Mouse (Mus musculus) bone marrow, adult 2 months (tissue): Measurements from ENCODE around the gene Osbpl9. TPM values are rescaled to one million over a fixed set of nuclear protein-coding genes. Genes with fewer than 3 reads are reported as not detected.

Source experiments
- H3K27ac ChIP-seq: fragments of 200-500 bp; 2 replicates; pipeline ENCODE4 v1.5.1; 2012; ENCODE audit warnings: low read depth, mild to moderate bottlenecking, control low read depth, inconsistent platforms, low read length; ENCODE audit not compliant: control insufficient read depth, poor library complexity, insufficient read depth
- H3K4me1 ChIP-seq: fragments of 200-500 bp; 2 replicates; pipeline ENCODE4 v1.6.1; 2011; ENCODE audit warnings: low read length; ENCODE audit not compliant: control insufficient read depth, insufficient read depth
- H3K4me3 ChIP-seq: fragments of 200-500 bp; replicated peaks from 2 replicates; pipeline ENCODE3; 2011; ENCODE audit warnings: mild to moderate bottlenecking, low read depth, low read length, control low read depth; ENCODE audit not compliant: control insufficient read depth
- CTCF ChIP-seq: fragments of 200-500 bp; IDR thresholded peaks from 2 replicates; pipeline ENCODE4 v1.5.1; 2011; ENCODE audit warnings: low read length, control low read depth; ENCODE audit not compliant: control insufficient read depth, insufficient read depth
- POLR2A ChIP-seq: fragments of 200-500 bp; IDR thresholded peaks from 2 replicates; pipeline ENCODE4 v1.6.1; 2011; ENCODE audit warnings: low read depth, mild to moderate bottlenecking, control low read depth, low read length, borderline replicate concordance; ENCODE audit not compliant: control insufficient read depth
- WGBS: fragments of 180-500 bp; shearing (Covaris S2); methylation state at CpG from one replicate; pipeline ENCODE4 v1.1.7; 2018; 5-methylcytosine and 5-hydroxymethylcytosine counted together
- polyA plus RNA-seq: library from polyadenylated mRNA; stranded (reverse); fragments of >200 nt; gene quantifications from 2 replicates; pipeline ENCODE4 v1.2.4, GENCODE M21; 2011; ENCODE audit warnings: low replicate concordance; ENCODE audit not compliant: missing spikeins, insufficient read depth, insufficient read length

The Osbpl9 gene
- polyA plus RNA-seq, 1 experiment, result 35.3 TPM

DNA sequence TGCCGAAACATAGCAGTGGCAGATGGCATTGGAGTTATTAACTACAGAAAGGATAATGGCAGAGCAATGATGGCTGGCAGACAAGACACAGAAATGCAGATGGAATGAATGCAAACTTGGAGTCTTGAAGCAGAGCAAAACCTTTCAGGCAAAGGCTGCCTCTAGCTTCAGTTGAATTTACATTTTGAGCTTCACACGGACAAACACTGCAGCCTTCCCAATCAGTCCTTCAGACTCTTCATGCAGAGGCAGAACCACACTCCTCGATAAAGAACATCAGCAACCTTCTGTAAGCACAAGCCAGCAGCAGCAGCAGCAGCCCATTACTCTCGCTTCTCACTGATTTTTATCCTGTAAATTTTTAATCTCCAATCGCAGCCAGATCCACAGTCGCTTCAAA, 46.0 kb downstream of the Osbpl9 start:
- Histone ChIP-seq H3K4me1 (no peaks in the 10 kb centered on the region), H3K4me3 (no peak overlapping the region), H3K27ac (no peak overlapping the region)
- 91% methylated on average over 6 of the region's 6 CpGs for WGBS
- TF ChIP-seq CTCF, result no peak
- TF ChIP-seq POLR2A, result no peak

DNA sequence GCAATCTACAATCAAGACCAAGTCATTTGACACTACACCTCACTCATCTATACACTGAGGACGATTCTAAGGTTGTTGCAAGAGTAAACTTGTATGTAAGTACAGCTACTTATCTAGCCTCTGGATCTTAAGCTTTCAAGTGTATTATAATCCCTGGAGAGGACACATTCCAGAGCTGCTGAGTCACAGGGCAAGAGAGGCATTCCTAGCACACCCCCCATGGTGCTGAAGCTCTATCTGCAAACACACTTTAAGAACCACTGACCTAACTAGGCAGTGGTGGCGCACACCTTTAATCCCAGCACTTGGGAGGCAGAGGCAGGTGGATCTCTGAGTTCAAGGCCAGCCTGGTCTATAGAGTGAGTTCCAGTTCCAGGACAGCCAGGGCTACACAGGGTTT, 51.9 kb downstream of the Osbpl9 start:
- Histone ChIP-seq H3K4me3 (no peak overlapping the region), H3K27ac (no peak overlapping the region), H3K4me1 (no peaks in the 10 kb centered on the region; the same call in 1 of the 2 replicates)
- TF ChIP-seq POLR2A, result no peak
- no peak for TF ChIP-seq CTCF
- WGBS, result 86% methylated on average over 2 of the region's 2 CpGs

- Histone ChIP-seq H3K27ac (no peak overlapping the region), H3K4me1 (peaks cover under 1% of the 10 kb centered on the region), H3K4me3 (no peak overlapping the region)
- TF ChIP-seq CTCF (no peak), POLR2A (no peak)
- WGBS, result 41% methylated on average over 2 of the region's 2 CpGs
Measured at GRCm38 (mm10) chr4:109149411-109149810, 52.7 kb downstream of the Osbpl9 start.

- H3K4me1 ChIP-seq, result peaks cover 1% of the 10 kb centered on the region
- no peak overlapping the region for H3K27ac ChIP-seq
- TF ChIP-seq POLR2A, result no peak
- TF ChIP-seq CTCF, result peak; percentile 55
- no peak overlapping the region for H3K4me3 ChIP-seq
- 57% methylated on average over 11 of the region's 11 CpGs for WGBS
Measured at GRCm38 (mm10) chr4:109147278-109148038, 54.6 kb downstream of the Osbpl9 start.

DNA sequence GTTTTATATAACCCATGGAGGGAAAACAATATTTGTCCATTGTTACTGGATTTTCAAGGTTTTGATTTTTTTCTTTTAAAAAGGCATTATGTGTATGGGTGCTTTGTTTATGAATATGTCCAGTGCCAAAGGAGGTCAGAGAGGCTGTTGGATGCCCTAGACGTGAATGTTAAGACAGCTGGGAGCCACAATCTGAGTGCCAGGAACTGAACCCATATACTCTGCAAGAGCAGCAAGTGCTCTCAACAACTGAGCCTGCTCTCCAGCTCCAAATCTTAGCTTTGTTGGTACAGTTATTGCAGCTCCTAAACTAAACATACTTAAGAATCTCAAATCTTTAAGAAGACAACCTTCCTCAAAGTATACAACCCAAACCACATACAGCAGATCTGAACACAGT, 59.0 kb downstream of the Osbpl9 start:
- H3K27ac ChIP-seq, result no peak overlapping the region
- no peak for TF ChIP-seq CTCF
- TF ChIP-seq POLR2A, result no peak
- H3K4me1 ChIP-seq, result peaks cover 1% of the 10 kb centered on the region
- H3K4me3 ChIP-seq, result no peak overlapping the region
- 78% methylated on average over 1 of the region's 1 CpGs for WGBS

DNA sequence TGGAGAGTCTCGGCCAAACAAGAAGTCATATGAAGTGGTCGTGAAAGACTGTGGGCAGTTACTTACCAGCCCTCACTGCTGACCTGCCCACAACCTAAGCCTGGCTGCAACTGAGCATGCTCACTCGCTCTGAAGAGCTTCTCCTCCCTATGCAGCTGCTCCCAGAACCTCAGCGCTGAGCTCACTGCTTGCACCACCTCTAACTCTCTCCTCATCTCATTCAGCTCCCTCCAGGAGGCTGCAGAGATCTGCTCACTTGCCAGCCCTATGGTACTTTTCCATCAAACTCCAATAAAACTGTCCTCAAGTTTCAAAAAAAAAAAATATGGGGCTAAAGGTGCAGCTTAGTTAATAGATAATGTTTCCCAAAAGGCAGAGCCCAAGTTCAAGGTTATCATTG, 63.5 kb downstream of the Osbpl9 start:
- TF ChIP-seq CTCF (no peak), POLR2A (no peak)
- no peak overlapping the region for H3K27ac ChIP-seq
- no peak overlapping the region for H3K4me3 ChIP-seq
- 68% methylated on average over 4 of the region's 4 CpGs for WGBS
- H3K4me1 ChIP-seq, result peaks cover 5% of the 10 kb centered on the region; the same call in 1 of the 2 replicates

DNA sequence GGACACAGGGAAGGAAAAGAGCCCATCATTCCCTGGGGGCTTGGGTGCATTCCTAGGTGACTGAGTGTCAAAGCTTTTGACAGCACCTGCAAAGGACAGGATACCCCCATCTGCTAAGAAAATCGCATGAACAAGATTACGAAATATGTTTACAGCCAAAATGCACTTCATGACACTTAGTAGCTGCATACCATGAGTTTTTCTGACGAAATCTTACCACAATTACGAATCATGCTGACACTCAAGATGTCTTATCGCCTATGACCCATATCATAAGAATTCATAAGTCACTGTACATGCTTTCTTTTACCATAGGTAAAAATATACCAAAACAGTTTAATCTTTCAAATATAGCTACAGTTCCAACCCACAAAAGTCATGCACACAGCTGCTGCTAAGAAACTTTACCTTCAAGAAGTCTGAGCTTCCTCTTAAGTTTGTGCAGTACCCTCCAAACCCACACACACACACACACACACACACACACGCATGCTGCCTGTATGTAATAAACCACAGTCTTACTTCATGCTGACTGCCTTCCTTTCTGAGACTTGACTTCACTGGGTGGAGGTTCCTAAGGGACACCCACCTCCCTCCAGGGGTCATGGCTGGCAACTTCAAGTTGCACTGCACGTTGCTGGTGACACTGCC, 65.5 kb downstream of the Osbpl9 start:
- no peak overlapping the region for H3K4me3 ChIP-seq
- H3K27ac ChIP-seq, result peak overlapping the region; percentile 90
- H3K4me1 ChIP-seq, result peaks cover 5% of the 10 kb centered on the region; the same call in 1 of the 2 replicates
- no peak for TF ChIP-seq CTCF
- 9% methylated on average over 7 of the region's 7 CpGs for WGBS

GRCm38 (mm10) chr4:109134955-109135354, 67.1 kb downstream of the Osbpl9 start:
- WGBS, result 68% methylated on average over 3 of the region's 3 CpGs
- TF ChIP-seq CTCF, result no peak
- TF ChIP-seq POLR2A, result no peak
- Histone ChIP-seq H3K27ac (no peak overlapping the region), H3K4me3 (no peak overlapping the region), H3K4me1 (peaks cover 5% of the 10 kb centered on the region; the same call in 1 of the 2 replicates)
